Mouse (Mus musculus) liver, embryonic 13.5 days (tissue): Measurements from ENCODE around the gene Mettl17. TPM values are rescaled to one million over a fixed set of nuclear protein-coding genes. Genes with fewer than 3 reads are reported as not detected.

Experiments used
- ATAC-seq: fragments of 200-750 bp; cut with Nextera tagmentation; 2 replicates; pipeline ENCODE4 v1.8.0; 2017; ENCODE audit warnings: low read depth, mild to moderate bottlenecking, moderate number of reproducible peaks, moderate library complexity
- DNase-seq: peaks from one replicate; pipeline ENCODE4 v3.0.0; 2022
- H3K27ac ChIP-seq: fragments of 300-500 bp; sonication (generic); 2 replicates; pipeline ENCODE4 v1.5.1; 2015; ENCODE audit warnings: moderate library complexity, mild to moderate bottlenecking, inconsistent platforms
- H3K27me3 ChIP-seq: fragments of 300-500 bp; sonication (generic); 2 replicates; pipeline ENCODE4 v1.6.1; 2015; ENCODE audit warnings: mild to moderate bottlenecking, inconsistent platforms
- H3K36me3 ChIP-seq: fragments of 300-500 bp; sonication (generic); 2 replicates; pipeline ENCODE4 v1.6.1; 2015; ENCODE audit warnings: mild to moderate bottlenecking, inconsistent platforms
- H3K4me1 ChIP-seq: fragments of 300-500 bp; sonication (generic); replicated peaks from 2 replicates; pipeline ENCODE4 v1.6.1; 2015; ENCODE audit warnings: inconsistent platforms
- H3K4me2 ChIP-seq: fragments of 300-500 bp; sonication (generic); 2 replicates; pipeline ENCODE4 v1.6.1; 2015; ENCODE audit warnings: inconsistent platforms, mild to moderate bottlenecking, moderate library complexity
- H3K4me3 ChIP-seq: fragments of 300-500 bp; sonication (generic); replicated peaks from 2 replicates; pipeline ENCODE4 v1.5.1; 2015; ENCODE audit warnings: mild to moderate bottlenecking, inconsistent platforms
- H3K9ac ChIP-seq: fragments of 300-500 bp; sonication (generic); 2 replicates; pipeline ENCODE4 v1.6.1; 2015; ENCODE audit warnings: mild to moderate bottlenecking, inconsistent platforms
- H3K9me3 ChIP-seq: fragments of 300-500 bp; sonication (generic); replicated peaks from 2 replicates; pipeline ENCODE4 v1.6.1; 2016; ENCODE audit warnings: inconsistent platforms
- WGBS: fragments of 180-500 bp; shearing (Covaris S2); methylation state at CpG from one replicate; pipeline ENCODE4 v1.1.7; 2015; ENCODE audit not compliant: insufficient replicate concordance; 5-methylcytosine and 5-hydroxymethylcytosine counted together
- polyA plus RNA-seq: library from polyadenylated mRNA; unstranded; fragments of >200 nt; fragmentation: Nextera tagmentation; extraction: Ambion mirVana; gene quantifications from 2 replicates; pipeline ENCODE4 v1.2.1, GENCODE M21; 2015

Mettl17 gene
- polyA plus RNA-seq, 1 experiment from 2014 or later, result 19.8 TPM

GRCm38 (mm10) chr14:51877517-51877916 is 7.1 kb upstream of the Mettl17 start:
- Histone ChIP-seq H3K4me3 (no peak overlapping the region), H3K4me1 (no peaks in the 10 kb centered on the region), H3K9ac (no peak overlapping the region), H3K4me2 (no peak overlapping the region), H3K27ac (no peak overlapping the region), H3K27me3 (0 out of 2 replicates have a peak, but pooled peaks cover 3% of the 10 kb centered on the region), H3K9me3 (no peaks in the 10 kb centered on the region), H3K36me3 (no peaks in the 10 kb centered on the region)
- no peak for ATAC-seq
- no peak for DNase-seq
- 68% methylated on average over 3 of the region's 3 CpGs for WGBS

GRCm38 (mm10) chr14:51883527-51884030 is 1.1 kb upstream of the Mettl17 start:
- Histone ChIP-seq H3K4me1 (peaks cover 22% of the 10 kb centered on the region), H3K27me3 (no peaks in the 10 kb centered on the region), H3K27ac (0 out of 2 replicates have a peak overlapping the region, but pooled peaks have one; percentile 29), H3K9me3 (no peaks in the 10 kb centered on the region), H3K9ac (no peak overlapping the region), H3K4me2 (peak overlapping the region; percentile 95), H3K4me3 (peak overlapping the region; percentile 82), H3K36me3 (peaks cover 19% of the 10 kb centered on the region)
- DNase-seq (peak; percentile 38), ATAC-seq (peak; percentile 12; the same call in 1 of the 2 replicates)
- WGBS, result under 1% methylated on average over 4 of the region's 4 CpGs

- peak; percentile 5; the same call in 1 of the 2 replicates for ATAC-seq
Observed at GRCm38 (mm10) chr14:51884031-51884544, 554 bp upstream of the Mettl17 start.

GRCm38 (mm10) chr14:51886051-51886450 is 1.4 kb downstream of the Mettl17 start:
- WGBS, result 68% methylated on average over 6 of the region's 6 CpGs
- peak overlapping the region; percentile 95 for H3K4me2 ChIP-seq
- H3K36me3 ChIP-seq, result peaks cover 42% of the 10 kb centered on the region
- ATAC-seq (no peak), DNase-seq (no peak)
- H3K9ac ChIP-seq, result 0 out of 2 replicates have a peak overlapping the region, but pooled peaks have one; percentile 17
- peaks cover 22% of the 10 kb centered on the region for H3K4me1 ChIP-seq
- no peaks in the 10 kb centered on the region for H3K27me3 ChIP-seq
- peak overlapping the region; percentile 82 for H3K4me3 ChIP-seq
- H3K27ac ChIP-seq, result no peak overlapping the region
- H3K9me3 ChIP-seq, result no peaks in the 10 kb centered on the region

More at GRCm38 (mm10) chr14:51884031-51884544, 554 bp upstream of the Mettl17 start:
- Histone ChIP-seq H3K9ac (0 out of 2 replicates have a peak overlapping the region, but pooled peaks have one; percentile 39), H3K4me2 (peak overlapping the region; percentile 95), H3K4me3 (peak overlapping the region; percentile 82), H3K4me1 (peaks cover 22% of the 10 kb centered on the region), H3K36me3 (peaks cover 24% of the 10 kb centered on the region), H3K27me3 (no peaks in the 10 kb centered on the region), H3K9me3 (no peaks in the 10 kb centered on the region), H3K27ac (0 out of 2 replicates have a peak overlapping the region, but pooled peaks have one; percentile 29)
- 2% methylated on average over 14 of the region's 14 CpGs for WGBS
- no peak for DNase-seq

GRCm38 (mm10) chr14:51889833-51890232 is 5.2 kb downstream of the Mettl17 start:
- Histone ChIP-seq H3K4me3 (no peak overlapping the region), H3K36me3 (peaks cover 51% of the 10 kb centered on the region), H3K9ac (no peak overlapping the region), H3K27ac (no peak overlapping the region), H3K4me2 (no peak overlapping the region), H3K4me1 (peaks cover 34% of the 10 kb centered on the region), H3K9me3 (no peaks in the 10 kb centered on the region), H3K27me3 (no peaks in the 10 kb centered on the region)
- ATAC-seq, result no peak
- WGBS, result 82% methylated on average over 6 of the region's 6 CpGs
- no peak for DNase-seq

GRCm38 (mm10) chr14:51892191-51892939 is 7.7 kb downstream of the Mettl17 start, which contains the start of gene Slc39a2:
Gene Slc39a2 (plus strand): TSS chr14:51892889.
- H3K4me2 ChIP-seq, result 0 out of 2 replicates have a peak within 1 kb of the TSS, but pooled peaks have one; percentile 19
- H3K9me3 ChIP-seq, result no peaks in the 10 kb centered on the region
- WGBS, result 85% methylated on average over 9 of the region's 9 CpGs
- DNase-seq (no peak), ATAC-seq (no peak)
- H3K27ac ChIP-seq, result no peak within 1 kb of the TSS
- H3K4me3 ChIP-seq, result no peak within 1 kb of the TSS
- H3K9ac ChIP-seq, result peak within 1 kb of the TSS; percentile 10; the same call in 1 of the 2 replicates
- H3K4me1 ChIP-seq, result peaks cover 29% of the 10 kb centered on the region
- no peaks in the 10 kb centered on the region for H3K27me3 ChIP-seq
- peaks cover 42% of the 10 kb centered on the region for H3K36me3 ChIP-seq

GRCm38 (mm10) chr14:51893094-51893794 is 8.6 kb downstream of the Mettl17 start:
- WGBS, result 41% methylated on average over 10 of the region's 10 CpGs
- Histone ChIP-seq H3K27me3 (no peaks in the 10 kb centered on the region), H3K27ac (no peak overlapping the region), H3K4me1 (peaks cover 29% of the 10 kb centered on the region), H3K36me3 (peaks cover 34% of the 10 kb centered on the region), H3K4me3 (no peak overlapping the region), H3K9ac (0 out of 2 replicates have a peak overlapping the region, but pooled peaks have one; percentile 10), H3K9me3 (no peaks in the 10 kb centered on the region), H3K4me2 (0 out of 2 replicates have a peak overlapping the region, but pooled peaks have one; percentile 19)
- DNase-seq (no peak), ATAC-seq (peak; percentile 63; the same call in 1 of the 2 replicates)

- ATAC-seq, result peak; percentile 74
- H3K36me3 ChIP-seq, result peaks cover 30% of the 10 kb centered on the region
- H3K4me3 ChIP-seq, result no peak overlapping the region
- H3K27me3 ChIP-seq, result no peaks in the 10 kb centered on the region
- H3K9me3 ChIP-seq, result no peaks in the 10 kb centered on the region
- H3K4me1 ChIP-seq, result peaks cover 29% of the 10 kb centered on the region
- 27% methylated on average over 3 of the region's 3 CpGs for WGBS
- 0 out of 2 replicates have a peak overlapping the region, but pooled peaks have one; percentile 19 for H3K4me2 ChIP-seq
- DNase-seq, result no peak
- H3K27ac ChIP-seq, result no peak overlapping the region
- peak overlapping the region; percentile 10; the same call in 1 of the 2 replicates for H3K9ac ChIP-seq
Observed at GRCm38 (mm10) chr14:51893809-51894208, 9.2 kb downstream of the Mettl17 start.

GRCm38 (mm10) chr14:51895071-51895470 is 10.4 kb downstream of the Mettl17 start:
- Histone ChIP-seq H3K4me1 (peaks cover 29% of the 10 kb centered on the region), H3K9ac (no peak overlapping the region), H3K4me2 (no peak overlapping the region), H3K27me3 (no peaks in the 10 kb centered on the region), H3K9me3 (no peaks in the 10 kb centered on the region), H3K36me3 (peaks cover 17% of the 10 kb centered on the region), H3K4me3 (no peak overlapping the region), H3K27ac (no peak overlapping the region)
- no peak for ATAC-seq
- 67% methylated on average over 14 of the region's 14 CpGs for WGBS
- no peak for DNase-seq

- Histone ChIP-seq H3K9ac (peak overlapping the region; percentile 2; the same call in 1 of the 2 replicates), H3K4me3 (no peak overlapping the region), H3K4me2 (no peak overlapping the region), H3K9me3 (no peaks in the 10 kb centered on the region), H3K27ac (no peak overlapping the region), H3K36me3 (peaks cover 9% of the 10 kb centered on the region), H3K27me3 (no peaks in the 10 kb centered on the region), H3K4me1 (peaks cover 29% of the 10 kb centered on the region)
- DNase-seq (no peak), ATAC-seq (no peak)
- 40% methylated on average over 6 of the region's 6 CpGs for WGBS
Observed at GRCm38 (mm10) chr14:51896019-51896418, 11.4 kb downstream of the Mettl17 start.
